Mouse (Mus musculus) small intestine, adult 2 months (tissue): Measurements from ENCODE around the gene Haus4.

ENCODE experiments used
- CTCF ChIP-seq: fragments of 200-500 bp; IDR thresholded peaks from 2 replicates; pipeline ENCODE4 v1.5.1; 2012; ENCODE audit warnings: low read depth, mild to moderate bottlenecking, control low read depth, inconsistent platforms, low read length, moderate library complexity, mixed read lengths; ENCODE audit not compliant: insufficient replicate concordance, insufficient read length; ENCODE audit errors: extremely low read depth
- POLR2A ChIP-seq: fragments of 200-500 bp; IDR thresholded peaks from 2 replicates; pipeline ENCODE4 v1.6.1; 2012; ENCODE audit warnings: low read depth, mild to moderate bottlenecking, control low read depth, inconsistent platforms, low read length, moderate library complexity

DNA sequence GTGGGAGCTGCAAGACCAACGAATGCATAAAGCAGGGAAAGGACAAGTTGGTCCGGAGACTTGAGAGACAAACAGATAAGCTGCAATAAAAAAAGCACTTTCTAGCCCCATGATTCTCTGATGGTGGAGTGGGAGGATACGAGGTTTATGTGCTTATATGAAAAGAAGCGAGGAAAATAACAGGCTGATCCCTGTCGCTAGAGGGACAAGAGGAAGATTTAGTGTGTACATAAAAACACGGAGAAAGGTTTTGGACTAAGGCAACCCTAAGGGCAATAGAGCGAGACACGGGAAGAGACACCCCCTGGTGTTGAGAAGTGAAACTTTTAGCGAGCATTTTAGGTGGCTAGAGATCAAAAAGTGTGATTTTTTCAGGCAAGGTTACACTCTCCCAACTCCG lies 23.6 kb upstream of the Haus4 start:
- TF ChIP-seq POLR2A = no peak
- TF ChIP-seq CTCF = no peak
